Mouse (Mus musculus) thymus, adult 2 months (tissue): ENCODE measurements around the gene 2310033P09Rik.

Experiments
- CTCF ChIP-seq: fragments of 200-500 bp; IDR thresholded peaks from 2 replicates; pipeline ENCODE4 v1.5.1; 2012; ENCODE audit warnings: mild to moderate bottlenecking, control low read depth, low read length, moderate library complexity, borderline replicate concordance; ENCODE audit not compliant: control insufficient read depth, poor library complexity, insufficient read depth; ENCODE audit errors: extremely low read depth
- POLR2A ChIP-seq: fragments of 200-500 bp; IDR thresholded peaks from 2 replicates; pipeline ENCODE4 v1.6.1; 2012; ENCODE audit warnings: mild to moderate bottlenecking, low read length, control low read depth, moderate library complexity; ENCODE audit not compliant: control insufficient read depth, poor library complexity, insufficient read depth; ENCODE audit errors: extremely low read depth

DNA sequence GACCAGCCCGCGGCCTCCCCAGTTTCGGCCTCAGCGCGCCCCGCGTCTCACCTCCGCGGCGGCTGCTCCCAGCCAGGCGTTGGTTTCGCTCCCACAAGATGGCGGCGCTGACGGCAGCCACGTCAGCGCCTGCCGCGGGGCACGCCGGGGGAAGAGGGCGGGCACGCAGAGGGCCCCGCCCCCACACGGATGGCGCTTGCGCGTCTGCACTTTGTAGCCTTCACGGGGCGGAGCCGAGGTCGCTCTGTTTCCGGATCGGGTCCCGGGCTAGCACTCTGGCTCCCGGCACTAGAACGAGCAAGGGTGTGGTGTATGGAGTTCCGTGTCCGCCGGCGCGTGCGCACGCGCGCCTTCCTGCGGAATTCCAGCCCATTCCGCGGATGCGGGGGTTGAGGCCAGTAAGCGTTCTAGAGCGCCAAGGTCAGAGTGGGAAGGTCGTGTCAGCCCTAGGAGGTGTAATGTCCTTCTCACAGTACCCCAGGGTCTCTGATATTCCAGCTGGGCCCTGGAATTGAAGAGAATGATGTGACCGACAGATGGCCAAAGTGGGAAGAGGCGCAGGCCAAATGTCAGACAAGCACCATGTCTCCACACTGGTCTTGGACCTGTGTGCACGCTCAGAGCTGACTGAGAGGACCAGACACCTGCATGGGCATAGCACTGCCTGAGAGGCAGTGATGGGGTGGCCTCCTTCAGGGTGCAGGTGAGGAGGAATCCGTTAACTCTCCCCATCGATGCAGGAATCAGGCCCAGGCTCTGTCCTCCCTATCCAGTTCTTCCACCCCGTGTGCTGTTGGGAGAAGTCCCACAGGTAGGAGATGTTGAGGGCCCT, 20.2 kb downstream of the 2310033P09Rik start, which contains the start of gene Arf1:
- no peak for TF ChIP-seq CTCF
- peak; percentile 95 for TF ChIP-seq POLR2A
